Mouse (Mus musculus): Measurements from ENCODE around the gene Kmt5a. TPM values are rescaled to one million over a fixed set of nuclear protein-coding genes. Genes with fewer than 3 reads are reported as not detected.

Gene Kmt5a
- polyA plus RNA-seq, 1 experiment, result 369 TPM

DNA sequence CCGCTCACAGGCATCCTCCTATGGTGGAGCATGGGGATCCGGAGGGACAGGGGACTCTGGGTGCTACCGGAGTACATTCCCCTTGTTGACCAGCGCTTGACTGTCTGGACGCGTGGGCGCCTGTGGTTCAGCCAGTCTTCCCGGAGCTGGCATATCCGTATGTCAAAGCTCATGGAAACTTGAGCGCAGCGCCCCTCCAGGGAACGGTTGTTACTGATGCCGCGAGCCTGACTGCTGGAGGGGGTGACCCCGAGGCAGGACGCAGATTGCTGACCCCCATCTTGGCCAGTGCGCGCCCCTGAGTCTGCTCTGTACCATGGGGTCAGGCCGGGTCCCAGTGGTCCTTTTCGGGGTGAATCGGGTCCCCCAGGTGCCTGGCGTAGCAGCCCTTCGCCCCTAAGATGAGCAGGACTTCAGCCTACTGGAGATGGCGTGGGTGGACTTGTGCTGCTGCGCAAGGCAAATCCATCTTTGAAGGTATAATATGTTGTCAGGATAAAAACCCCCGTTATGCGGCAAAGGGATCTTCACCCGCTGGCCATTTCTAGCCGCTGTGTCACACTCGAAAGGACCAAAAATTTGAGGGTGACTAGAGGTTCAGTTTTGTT, 468 bp downstream of the Kmt5a start:
- TF ChIP-seq GATA1 (IDR thresholded peaks at IDR 0.05; ENCODE audit: low read length), result no peak

GRCm38 (mm10) chr5:124442628-124443027, 2.9 kb downstream of the Kmt5a start:
- TF ChIP-seq GATA1 (IDR thresholded peaks at IDR 0.05; ENCODE audit: low read length), result no peak

DNA sequence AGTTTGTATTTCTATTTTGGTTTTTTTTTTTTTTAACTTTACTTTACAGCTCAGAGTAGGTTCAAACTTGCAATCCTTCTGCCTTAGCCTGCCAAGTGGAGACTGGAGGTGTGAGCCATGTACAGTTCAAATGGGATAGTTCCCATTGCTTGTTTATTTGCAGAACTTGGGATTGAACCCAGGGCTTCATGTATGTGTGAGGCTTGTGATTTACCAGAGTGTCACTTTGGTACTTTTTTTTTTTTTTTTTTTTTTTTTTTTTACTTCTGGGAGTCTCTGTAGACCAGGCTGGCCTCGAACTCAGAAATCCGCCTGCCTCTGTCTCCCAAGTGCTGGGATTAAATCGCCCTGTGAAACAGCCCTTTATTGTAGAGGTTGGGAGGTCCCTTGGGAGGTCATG, 4.5 kb downstream of the Kmt5a start:
- no peak for TF ChIP-seq GATA1 (IDR thresholded peaks at IDR 0.05; ENCODE audit: low read length)

DNA sequence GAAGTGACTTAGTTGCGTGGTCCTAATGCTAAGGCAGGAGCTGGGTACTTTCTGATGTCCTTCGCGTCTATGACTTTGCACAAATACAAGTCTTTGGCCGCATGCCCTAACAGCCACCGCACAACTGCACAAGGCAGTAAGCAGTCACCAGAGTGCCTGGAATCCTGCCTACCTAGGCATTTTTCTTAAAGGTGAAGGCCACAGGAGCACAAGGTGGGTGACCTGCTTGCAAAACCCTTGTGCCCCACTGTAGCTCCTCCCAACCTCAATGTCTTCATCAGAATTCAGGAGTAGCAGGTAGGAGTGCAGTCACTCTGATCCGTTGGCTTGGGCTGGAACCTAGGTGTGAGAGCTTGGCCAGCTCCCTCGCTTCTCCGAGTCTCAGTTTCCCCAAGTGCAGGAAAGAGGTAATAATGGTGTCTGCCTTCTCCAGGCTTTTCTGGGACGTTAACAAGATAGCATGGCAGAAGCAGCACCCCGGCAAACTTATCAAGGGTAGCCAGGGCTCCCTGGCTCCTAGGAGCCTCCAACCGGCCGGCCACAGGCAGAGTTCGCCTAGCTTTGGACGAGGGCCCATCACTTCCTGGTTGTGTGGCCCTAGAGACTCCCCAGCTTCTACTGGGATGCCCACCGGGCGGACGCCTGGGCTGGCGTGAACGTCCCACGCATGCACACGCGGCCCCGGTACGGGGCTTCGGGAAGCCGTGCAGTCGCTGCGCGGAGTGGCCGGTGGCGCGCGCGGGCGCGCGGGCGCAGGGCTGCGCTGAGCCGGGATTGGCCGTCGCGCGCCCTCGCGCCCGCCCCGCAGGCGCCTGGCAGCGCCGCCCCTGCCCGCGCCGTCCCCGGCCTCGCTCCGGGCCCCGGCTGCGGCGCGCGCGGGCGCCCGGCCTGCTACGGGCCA, 5.2 kb downstream of the Kmt5a start:
- no peak for TF ChIP-seq GATA1 (IDR thresholded peaks at IDR 0.05; ENCODE audit: low read length)

- TF ChIP-seq GATA1 (IDR thresholded peaks at IDR 0.05; ENCODE audit: low read length), result no peak
Observed at GRCm38 (mm10) chr5:124445621-124446293, 6.0 kb downstream of the Kmt5a start.

DNA sequence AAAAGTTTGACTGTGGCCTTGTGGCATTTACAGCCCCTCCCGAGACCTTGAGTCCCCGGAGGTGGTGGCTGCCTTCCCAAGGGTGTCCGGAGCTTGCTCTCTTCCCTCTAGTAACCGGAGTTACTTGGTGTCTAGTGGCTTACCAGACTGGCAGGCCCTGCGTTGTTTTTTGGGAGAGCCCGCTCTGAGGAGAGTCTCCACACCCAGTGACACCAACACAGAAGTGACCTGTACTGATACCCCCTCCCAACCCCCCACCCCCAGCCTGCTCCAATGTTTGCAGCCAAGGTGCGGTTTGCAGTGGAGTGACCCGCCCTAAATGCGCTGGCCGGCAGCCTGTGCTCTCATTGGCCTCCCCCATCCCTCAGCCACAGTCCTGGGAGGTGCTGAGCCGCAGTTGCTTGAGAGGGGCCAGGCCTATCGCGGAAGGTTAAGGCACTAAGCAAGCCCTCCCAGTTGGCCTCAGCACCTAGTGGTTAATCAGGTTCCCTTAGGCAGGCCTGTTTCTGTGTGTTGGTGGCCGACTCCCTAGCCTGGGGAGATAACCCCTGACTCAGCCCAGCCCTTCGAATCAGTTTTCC, 6.7 kb downstream of the Kmt5a start:
- TF ChIP-seq GATA1 (IDR thresholded peaks at IDR 0.05; ENCODE audit: low read length), result no peak

- TF ChIP-seq GATA1 (IDR thresholded peaks at IDR 0.05; ENCODE audit: low read length), result no peak
Observed at GRCm38 (mm10) chr5:124449494-124449893, 9.8 kb downstream of the Kmt5a start.

GRCm38 (mm10) chr5:124450051-124450450, 10.3 kb downstream of the Kmt5a start:
- TF ChIP-seq GATA1 (IDR thresholded peaks at IDR 0.05; ENCODE audit: low read length), result no peak

DNA sequence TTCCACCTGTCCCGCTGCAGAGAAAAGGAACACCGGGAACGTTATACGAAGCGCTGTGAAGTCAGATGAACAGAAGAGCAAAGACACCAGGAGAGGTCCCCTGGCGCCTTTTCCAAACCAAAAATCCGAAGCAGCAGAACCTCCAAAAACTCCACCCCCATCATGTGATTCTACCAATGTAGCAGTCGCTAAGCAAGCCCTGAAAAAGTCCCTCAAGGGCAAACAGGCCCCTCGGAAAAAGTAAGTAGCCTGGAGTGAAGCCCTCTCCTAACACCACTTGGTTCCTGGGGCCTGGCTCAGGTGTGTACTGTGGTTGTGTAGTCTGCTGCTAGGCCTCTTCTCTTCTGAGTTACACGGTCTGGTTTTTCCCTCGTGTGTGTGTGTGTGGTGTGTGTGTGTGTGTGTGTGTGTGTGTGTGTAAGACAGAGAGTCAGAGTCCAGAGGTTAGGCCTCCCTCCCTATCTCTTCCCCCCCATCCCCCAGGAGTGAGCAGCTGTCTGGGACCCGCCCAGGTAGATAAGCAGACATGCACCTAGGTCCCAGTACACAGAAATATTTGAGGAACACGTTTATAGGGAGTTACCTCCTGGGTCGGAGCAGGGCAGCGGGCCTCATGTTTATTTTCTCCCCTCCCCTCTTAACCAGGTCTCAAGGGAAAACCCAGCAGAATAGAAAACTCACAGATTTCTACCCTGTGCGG, 11.1 kb downstream of the Kmt5a start:
- no peak for TF ChIP-seq GATA1 (IDR thresholded peaks at IDR 0.05; ENCODE audit: low read length)

- TF ChIP-seq GATA1 (IDR thresholded peaks at IDR 0.05; ENCODE audit: low read length), result no peak
Observed at GRCm38 (mm10) chr5:124452494-124453228, 12.9 kb downstream of the Kmt5a start.

DNA sequence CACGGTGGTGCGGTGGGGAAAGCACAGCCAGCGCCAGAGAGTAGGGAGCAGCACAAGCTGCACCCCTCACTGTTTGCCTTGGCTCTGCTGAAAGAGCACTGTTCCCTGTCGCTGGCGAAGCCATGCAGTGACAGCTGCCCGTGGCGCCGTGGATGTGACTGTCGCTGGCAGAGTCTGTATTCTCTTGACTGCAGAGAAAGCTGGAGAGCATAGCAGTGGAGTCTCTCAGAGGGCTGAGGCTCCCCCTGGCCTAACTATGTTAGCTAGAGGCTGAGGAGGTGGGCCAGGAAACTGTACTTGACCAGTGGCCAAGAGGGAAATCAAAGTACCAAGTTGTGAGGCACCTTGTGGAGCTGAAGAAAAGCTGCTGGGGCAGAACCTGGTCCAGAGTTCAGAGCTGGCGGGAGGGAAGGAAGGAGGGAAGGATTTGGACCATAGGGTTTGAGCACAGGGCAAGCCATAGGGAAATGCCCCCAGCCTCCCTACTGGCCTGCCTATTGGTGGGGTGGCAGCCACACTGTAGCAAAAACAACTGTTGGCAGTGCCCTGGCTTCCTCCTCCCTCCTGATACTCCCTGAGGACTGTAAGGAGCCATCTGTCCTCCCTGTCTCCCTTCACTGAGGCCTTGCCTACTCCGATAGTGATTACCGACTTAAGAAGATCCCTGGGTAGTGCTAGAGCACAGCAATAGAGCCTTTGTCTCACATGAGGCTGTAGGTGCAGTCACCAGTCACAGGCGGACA, 13.8 kb downstream of the Kmt5a start:
- no peak for TF ChIP-seq GATA1 (IDR thresholded peaks at IDR 0.05; ENCODE audit: low read length)

- TF ChIP-seq GATA1 (IDR thresholded peaks at IDR 0.05; ENCODE audit: low read length), result no peak
Observed at GRCm38 (mm10) chr5:124454082-124454419, 14.3 kb downstream of the Kmt5a start.

- TF ChIP-seq GATA1 (IDR thresholded peaks at IDR 0.05; ENCODE audit: low read length), result no peak
Observed at GRCm38 (mm10) chr5:124456762-124457161, 17.0 kb downstream of the Kmt5a start.
